Mouse (Mus musculus) thymus, adult 2 months (tissue): Measurements from ENCODE around the gene Arfip1.

ENCODE experiments used
- CTCF ChIP-seq: fragments of 200-500 bp; IDR thresholded peaks from 2 replicates; pipeline ENCODE4 v1.5.1; 2012; ENCODE audit warnings: mild to moderate bottlenecking, control low read depth, low read length, moderate library complexity, borderline replicate concordance; ENCODE audit not compliant: control insufficient read depth, poor library complexity, insufficient read depth; ENCODE audit errors: extremely low read depth
- POLR2A ChIP-seq: fragments of 200-500 bp; IDR thresholded peaks from 2 replicates; pipeline ENCODE4 v1.6.1; 2012; ENCODE audit warnings: mild to moderate bottlenecking, low read length, control low read depth, moderate library complexity; ENCODE audit not compliant: control insufficient read depth, poor library complexity, insufficient read depth; ENCODE audit errors: extremely low read depth

- TF ChIP-seq CTCF (no peak), POLR2A (no peak)
Observed at GRCm38 (mm10) chr3:84492657-84493056, 89.8 kb downstream of the Arfip1 start.
